Mouse (Mus musculus): ENCODE measurements around the gene Pkdcc. TPM values are rescaled to one million over a fixed set of nuclear protein-coding genes. Genes with fewer than 3 reads are reported as not detected.

Gene Pkdcc
- 10 to 100 TPM; 12.6 to 15.3 TPM for total RNA-seq (2021)
- long read RNA-seq, experiment 1, partial matches to known transcripts: 0 of 3 reads
- long read RNA-seq, experiment 1, other reads (novel, unspliced or antisense): 1 of 3 reads
- long read RNA-seq, experiment 2, partial matches to known transcripts: 0 of 2 reads
- long read RNA-seq, experiment 2, other reads (novel, unspliced or antisense): 1 of 2 reads

GRCm38 (mm10) chr17:83214674-83215528 lies at the start of gene Pkdcc:
Pkdcc (plus strand) TSS chr17:83215292.
- H3K4me3 ChIP-seq: peak within 1 kb of the TSS; percentile 77
- peak within 1 kb of the TSS; percentile 93 for H3K27ac ChIP-seq
- peak; percentile 69 to 70 for DNase-seq (ENCODE audit: low spot score in 2 of 2)
- TF ChIP-seq CTCF (conservative IDR thresholded peaks at IDR 0.05): no peak

GRCm38 (mm10) chr17:83166195-83166594 lies 48.9 kb upstream of the Pkdcc start:
- H3K4me3 ChIP-seq: no peak overlapping the region
- H3K27ac ChIP-seq: no peak overlapping the region
- no peak for TF ChIP-seq CTCF (conservative IDR thresholded peaks at IDR 0.05)
- no peak for DNase-seq (ENCODE audit: low spot score in 2 of 2)

- Histone ChIP-seq H3K27ac (no peak overlapping the region), H3K4me3 (no peak overlapping the region)
- no peak for DNase-seq (ENCODE audit: low spot score in 2 of 2)
- TF ChIP-seq CTCF (conservative IDR thresholded peaks at IDR 0.05): no peak
Observed at GRCm38 (mm10) chr17:83176146-83176545, 38.9 kb upstream of the Pkdcc start.

GRCm38 (mm10) chr17:83178483-83179150 lies 36.5 kb upstream of the Pkdcc start:
- H3K27ac ChIP-seq: no peak overlapping the region
- no peak for TF ChIP-seq CTCF (conservative IDR thresholded peaks at IDR 0.05)
- H3K4me3 ChIP-seq: no peak overlapping the region
- DNase-seq (ENCODE audit: low spot score in 2 of 2): no peak

GRCm38 (mm10) chr17:83179151-83179531 lies 36.0 kb upstream of the Pkdcc start:
- TF ChIP-seq CTCF (conservative IDR thresholded peaks at IDR 0.05): no peak
- Histone ChIP-seq H3K27ac (no peak overlapping the region), H3K4me3 (no peak overlapping the region)
- no peak for DNase-seq (ENCODE audit: low spot score in 2 of 2)

- Histone ChIP-seq H3K4me3 (no peak overlapping the region), H3K27ac (no peak overlapping the region)
- DNase-seq (ENCODE audit: low spot score in 2 of 2): no peak
- no peak for TF ChIP-seq CTCF (conservative IDR thresholded peaks at IDR 0.05)
Observed at GRCm38 (mm10) chr17:83179569-83179968, 35.5 kb upstream of the Pkdcc start.

GRCm38 (mm10) chr17:83181086-83181485 lies 34.0 kb upstream of the Pkdcc start:
- H3K4me3 ChIP-seq: no peak overlapping the region
- TF ChIP-seq CTCF (conservative IDR thresholded peaks at IDR 0.05): no peak
- DNase-seq (ENCODE audit: low spot score in 2 of 2): no peak
- no peak overlapping the region for H3K27ac ChIP-seq

GRCm38 (mm10) chr17:83181592-83181991 lies 33.5 kb upstream of the Pkdcc start:
- DNase-seq (ENCODE audit: low spot score in 2 of 2): no peak
- no peak overlapping the region for H3K4me3 ChIP-seq
- no peak overlapping the region for H3K27ac ChIP-seq
- TF ChIP-seq CTCF (conservative IDR thresholded peaks at IDR 0.05): no peak

GRCm38 (mm10) chr17:83182061-83182664 lies 32.9 kb upstream of the Pkdcc start:
- Histone ChIP-seq H3K4me3 (no peak overlapping the region), H3K27ac (no peak overlapping the region)
- DNase-seq (ENCODE audit: low spot score in 2 of 2): no peak
- no peak for TF ChIP-seq CTCF (conservative IDR thresholded peaks at IDR 0.05)

- no peak for DNase-seq (ENCODE audit: low spot score in 2 of 2)
Observed at GRCm38 (mm10) chr17:83182780-83183179, 32.3 kb upstream of the Pkdcc start.

GRCm38 (mm10) chr17:83187751-83188565 lies 27.1 kb upstream of the Pkdcc start:
- H3K27ac ChIP-seq: peak overlapping the region; percentile 28; the same call in 1 of the 2 replicates
- no peak for TF ChIP-seq CTCF (conservative IDR thresholded peaks at IDR 0.05)
- DNase-seq (ENCODE audit: low spot score in 2 of 2): peak in 1 of 2 experiments; percentile 29

More at GRCm38 (mm10) chr17:83182780-83183179, 32.3 kb upstream of the Pkdcc start:
- Histone ChIP-seq H3K27ac (no peak overlapping the region), H3K4me3 (no peak overlapping the region)
- no peak for TF ChIP-seq CTCF (conservative IDR thresholded peaks at IDR 0.05)

GRCm38 (mm10) chr17:83190810-83191209 lies 24.3 kb upstream of the Pkdcc start:
- TF ChIP-seq CTCF (conservative IDR thresholded peaks at IDR 0.05): no peak
- Histone ChIP-seq H3K4me3 (no peak overlapping the region), H3K27ac (no peak overlapping the region)
- DNase-seq (ENCODE audit: low spot score in 2 of 2): no peak

More at GRCm38 (mm10) chr17:83187751-83188565, 27.1 kb upstream of the Pkdcc start:
- no peak overlapping the region for H3K4me3 ChIP-seq
